Mouse (Mus musculus) thymus, adult 2 months (tissue): ENCODE results near the gene Wdr4.

ENCODE experiments used
- CTCF ChIP-seq: fragments of 200-500 bp; IDR thresholded peaks from 2 replicates; pipeline ENCODE4 v1.5.1; 2012; ENCODE audit warnings: mild to moderate bottlenecking, control low read depth, low read length, moderate library complexity, borderline replicate concordance; ENCODE audit not compliant: control insufficient read depth, poor library complexity, insufficient read depth; ENCODE audit errors: extremely low read depth
- POLR2A ChIP-seq: fragments of 200-500 bp; IDR thresholded peaks from 2 replicates; pipeline ENCODE4 v1.6.1; 2012; ENCODE audit warnings: mild to moderate bottlenecking, low read length, control low read depth, moderate library complexity; ENCODE audit not compliant: control insufficient read depth, poor library complexity, insufficient read depth; ENCODE audit errors: extremely low read depth

DNA sequence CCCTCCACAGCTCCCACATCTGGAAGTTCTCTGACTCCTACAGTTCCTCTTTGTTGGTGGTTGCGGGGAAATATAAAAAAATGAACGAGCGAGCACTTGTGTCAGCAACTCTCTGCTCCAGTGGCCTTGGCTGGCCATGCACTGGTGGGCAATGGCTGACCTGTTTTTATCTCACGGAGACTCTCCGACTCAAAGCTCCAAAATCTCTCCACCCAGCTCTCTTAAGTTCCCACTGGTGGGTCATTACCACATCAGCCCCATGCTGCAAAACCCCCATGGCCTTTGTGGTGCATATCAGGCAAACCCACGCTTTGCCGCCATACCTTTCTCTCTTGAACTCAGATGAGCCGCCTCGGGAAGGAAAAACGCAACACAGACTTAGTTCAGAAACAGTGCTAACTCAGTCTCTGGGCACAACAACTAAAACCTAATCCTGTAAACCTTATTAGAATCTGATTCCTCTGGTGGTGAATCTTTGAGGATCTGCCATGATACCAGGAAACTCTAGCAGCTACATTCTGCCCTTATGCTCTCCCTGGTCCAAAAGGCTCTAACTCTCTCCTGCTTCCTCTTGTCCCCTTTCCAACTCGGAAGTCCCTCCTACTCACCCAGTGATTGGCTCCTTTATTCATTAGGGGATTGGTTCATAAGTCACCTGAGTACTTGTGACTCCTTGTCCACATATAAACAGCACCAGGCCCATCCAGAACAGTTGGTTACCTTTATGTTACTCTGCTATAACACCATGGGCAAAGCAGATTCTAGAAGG, 39.4 kb upstream of the Wdr4 start:
- no peak for TF ChIP-seq CTCF
- no peak for TF ChIP-seq POLR2A
